Mouse (Mus musculus) ES-Bruce4 (cell line): Measurements from ENCODE around the gene Ola1.

Experiments used
- CTCF ChIP-seq: IDR thresholded peaks from one replicate; pipeline ENCODE4 v1.8.1; 2011; ENCODE audit warnings: low read depth, low read length
- EP300 ChIP-seq: IDR thresholded peaks from 2 replicates; pipeline ENCODE4 v1.6.1; 2011; ENCODE audit warnings: low read depth, low read length; ENCODE audit not compliant: insufficient read depth
- POLR2A ChIP-seq: IDR thresholded peaks from one replicate; pipeline ENCODE4 v1.8.1; 2011; ENCODE audit warnings: low read length; ENCODE audit not compliant: insufficient read depth

- TF ChIP-seq CTCF (no peak), POLR2A (no peak), EP300 (no peak)
Observed at GRCm38 (mm10) chr2:73091302-73091701, 127.4 kb downstream of the Ola1 start.
